31 mouse cellular contexts compared by ENCODE assay signal in the genomic region with DNA sequence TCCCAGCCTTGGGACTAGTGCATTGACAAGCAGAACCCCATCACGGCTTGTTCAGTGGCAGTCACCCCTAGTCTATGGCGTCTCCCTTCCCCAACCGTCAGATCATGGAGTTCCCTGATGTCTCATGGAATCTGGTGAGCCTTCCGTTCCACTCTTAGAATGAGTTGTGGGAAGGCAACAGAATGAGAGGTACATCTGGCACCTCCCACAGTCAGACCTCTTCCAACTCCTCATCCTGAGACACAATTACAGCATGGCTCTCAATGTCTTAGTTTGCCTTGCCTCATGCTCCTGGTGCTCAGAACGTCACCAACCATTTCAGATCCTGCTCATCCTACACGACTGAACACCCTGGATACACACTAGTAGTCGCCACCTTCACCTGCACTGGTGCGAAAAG. TPM values are rescaled to one million over a fixed set of nuclear protein-coding genes. Genes with fewer than 3 reads are reported as not detected.
"Had no signal": no experiment of that assay in that cellular context is flagged by ENCODE, and none has a peak within 500 bp of the region (broad histone marks: within the 10 kb centered on the region; RNA-seq: fewer than 3 reads in every experiment).

No protein-coding gene starts in this region.

- ATAC-seq: liver, embryonic 12.5 days; liver, postnatal 0 days; lung, postnatal 0 days; midbrain, embryonic 13.5 days; midbrain, embryonic 15.5 days; midbrain, embryonic 16.5 days had no signal

- H3K9ac ChIP-seq: limb, embryonic 12.5 days; limb, embryonic 13.5 days; limb, embryonic 15.5 days; liver, embryonic 12.5 days; liver, embryonic 13.5 days; liver, embryonic 14.5 days; liver, embryonic 15.5 days; liver, postnatal 0 days; lung, embryonic 14.5 days; lung, embryonic 15.5 days; midbrain, embryonic 12.5 days; midbrain, embryonic 13.5 days; midbrain, embryonic 15.5 days; neural tube, embryonic 12.5 days had no signal

- H3K27me3 ChIP-seq: limb, embryonic 12.5 days; limb, embryonic 15.5 days; liver, embryonic 13.5 days; lung, embryonic 15.5 days; midbrain, embryonic 12.5 days; midbrain, embryonic 13.5 days; midbrain, embryonic 15.5 days; neural tube, embryonic 12.5 days had no signal

- H3K4me2 ChIP-seq: limb, embryonic 12.5 days; limb, embryonic 13.5 days; limb, embryonic 15.5 days; liver, embryonic 11.5 days; liver, embryonic 12.5 days; liver, embryonic 13.5 days; liver, embryonic 15.5 days; lung, embryonic 14.5 days; lung, embryonic 15.5 days; midbrain, embryonic 12.5 days; midbrain, embryonic 13.5 days; midbrain, embryonic 15.5 days; neural tube, embryonic 12.5 days had no signal

- H3K9me3 ChIP-seq: limb, embryonic 10.5 days; limb, embryonic 12.5 days; limb, embryonic 13.5 days; limb, embryonic 15.5 days; liver, embryonic 12.5 days; liver, embryonic 13.5 days; liver, embryonic 15.5 days; lung, embryonic 15.5 days; midbrain, embryonic 12.5 days; midbrain, embryonic 13.5 days; midbrain, embryonic 15.5 days; neural tube, embryonic 12.5 days had no signal

- H3K4me3 ChIP-seq: left cerebral cortex, adult 2 months; limb, embryonic 10.5 days; limb, embryonic 12.5 days; limb, embryonic 13.5 days; limb, embryonic 15.5 days; liver, embryonic 12.5 days; liver, embryonic 13.5 days; liver, embryonic 15.5 days; lung, embryonic 15.5 days; megakaryocyte, embryonic 14.5 days; midbrain, embryonic 12.5 days; midbrain, embryonic 13.5 days; midbrain, embryonic 15.5 days; myocyte; neural tube, embryonic 12.5 days had no signal

- H3K4me1 ChIP-seq: limb, embryonic 10.5 days; limb, embryonic 12.5 days; limb, embryonic 13.5 days; limb, embryonic 15.5 days; lung, embryonic 15.5 days; midbrain, embryonic 12.5 days; midbrain, embryonic 13.5 days; midbrain, embryonic 15.5 days; neural tube, embryonic 12.5 days had no signal

- H3K36me3 ChIP-seq: limb, embryonic 10.5 days; limb, embryonic 12.5 days; limb, embryonic 13.5 days; limb, embryonic 15.5 days; liver, embryonic 12.5 days; liver, embryonic 13.5 days; liver, embryonic 15.5 days; lung, embryonic 15.5 days; midbrain, embryonic 12.5 days; midbrain, embryonic 13.5 days; midbrain, embryonic 15.5 days; neural tube, embryonic 12.5 days had no signal

- DNase-seq: left cerebral cortex, postnatal 4 days; liver; liver, embryonic 13.5 days; liver, postnatal 0 days; lung, adult 18-20 months; lung, adult 2 months; lung, embryonic 14.5 days; lung, postnatal 14 days; lung, postnatal 36 days; lung, postnatal 4 days; midbrain, embryonic 14.5 days had no signal

- H3K27ac ChIP-seq: left cerebral cortex, adult 2 months; limb, embryonic 10.5 days; limb, embryonic 12.5 days; limb, embryonic 13.5 days; limb, embryonic 15.5 days; liver, embryonic 12.5 days; liver, embryonic 13.5 days; liver, embryonic 14.5 days; liver, embryonic 15.5 days; lung, embryonic 15.5 days; macrophage; midbrain, embryonic 12.5 days; midbrain, embryonic 13.5 days; midbrain, embryonic 15.5 days; neural tube, embryonic 12.5 days had no signal

RNA-seq across cellular contexts. Expression of gene C1qtnf9, which starts 8.6 kb away (rescaled TPM):
- polyA plus RNA-seq: macrophage; midbrain, embryonic 13.5 days; midbrain, embryonic 14.5 days; midbrain, embryonic 16.5 days; myocyte; neural tube, embryonic 11.5 days had no signal
